In the genomic region with DNA sequence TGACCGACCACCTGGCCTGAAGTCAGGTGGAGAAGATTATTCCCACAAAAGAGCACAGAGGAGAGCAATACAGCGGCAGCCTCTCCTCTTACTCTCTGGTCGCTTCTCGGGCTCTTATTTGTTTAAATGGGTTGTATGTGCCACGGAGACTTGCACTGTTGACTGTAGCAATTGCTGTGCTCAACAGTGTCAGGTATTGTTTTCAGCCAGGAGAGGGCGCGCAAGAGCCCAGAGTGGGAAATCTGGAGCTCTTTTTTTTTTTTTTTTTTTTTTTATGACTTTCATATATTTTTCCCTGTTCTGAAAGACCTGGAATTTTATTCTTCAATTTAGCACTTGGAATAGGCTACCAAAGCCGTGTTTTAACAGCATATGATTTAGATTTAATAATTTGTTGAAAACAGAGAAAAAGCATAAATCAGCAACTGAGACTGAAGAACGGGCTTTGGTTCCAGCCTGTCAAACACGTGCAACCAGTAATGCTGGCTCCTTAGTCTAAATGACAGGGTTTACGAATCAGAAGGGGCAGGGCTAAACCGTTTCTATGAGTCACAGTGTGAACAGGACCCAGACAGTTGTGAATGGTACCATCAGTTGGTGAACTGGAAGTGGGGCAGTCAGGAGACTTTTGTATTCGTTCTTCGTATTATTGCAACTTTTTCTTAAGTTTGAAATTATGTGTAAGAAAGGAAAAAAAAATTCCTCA, we compare ENCODE assay signal across 8 mouse cellular contexts. TPM values are rescaled to one million over a fixed set of nuclear protein-coding genes. Genes with fewer than 3 reads are reported as not detected.
DNase-seq lines count a peak whose midpoint lies in the region; ATAC-seq and TF ChIP-seq lines count a peak whose summit lies in the region.

No protein-coding gene starts in this region.

- H3K4me3 ChIP-seq in heart, adult 2 months: no peak overlapping the region
- H3K4me3 ChIP-seq in heart, embryonic 10.5 days: no peak overlapping the region
- H3K4me3 ChIP-seq in hindbrain, postnatal 0 days (ENCODE audit: low read length): no peak overlapping the region
- H3K4me3 ChIP-seq in lung, postnatal 0 days (ENCODE audit: low read depth, low read length): no peak overlapping the region

- TF ChIP-seq CTCF in heart, adult 2 months (IDR thresholded peaks at IDR 0.05): peak; percentile 82
- peak; percentile 77 for TF ChIP-seq CTCF in hindbrain, postnatal 0 days (IDR thresholded peaks at IDR 0.05; ENCODE audit: low read depth)
- TF ChIP-seq CTCF in lung, postnatal 0 days (IDR thresholded peaks at IDR 0.05): peak; percentile 72

- no peak overlapping the region for H3K4me2 ChIP-seq in hindbrain, postnatal 0 days (ENCODE audit: low read depth, low read length)
- no peak overlapping the region for H3K4me2 ChIP-seq in lung, postnatal 0 days (replicated peaks; ENCODE audit: low read depth, low read length)

- no peaks in the 10 kb centered on the region for H3K9me3 ChIP-seq in heart, embryonic 10.5 days
- H3K9me3 ChIP-seq in hindbrain, postnatal 0 days (ENCODE audit: low read length): no peaks in the 10 kb centered on the region
- H3K9me3 ChIP-seq in lung, postnatal 0 days (ENCODE audit: low read length): no peaks in the 10 kb centered on the region

- no peaks in the 10 kb centered on the region for H3K4me1 ChIP-seq in heart, adult 2 months (ENCODE audit: control insufficient read depth, insufficient read depth, low read length)
- H3K4me1 ChIP-seq in heart, embryonic 10.5 days: no peaks in the 10 kb centered on the region
- no peaks in the 10 kb centered on the region for H3K4me1 ChIP-seq in hindbrain, postnatal 0 days (ENCODE audit: insufficient read depth, low read length)
- H3K4me1 ChIP-seq in lung, postnatal 0 days (ENCODE audit: insufficient read depth, low read depth, low read length): no peaks in the 10 kb centered on the region

- no peak for TF ChIP-seq EP300 in heart, adult 2 months (IDR thresholded peaks at IDR 0.05; ENCODE audit: insufficient read depth, low read depth, low read length)
- no peak for TF ChIP-seq EP300 in lung, postnatal 0 days (IDR thresholded peaks at IDR 0.05)

- 52% methylated on average over 14 of the region's 14 CpGs for WGBS in heart, adult 2 months
- WGBS in heart, embryonic 10.5 days: 55% methylated on average over 14 of the region's 14 CpGs
- 49% methylated on average over 14 of the region's 14 CpGs for WGBS in hindbrain, postnatal 0 days
- WGBS in lung, postnatal 0 days: 45% methylated on average over 14 of the region's 14 CpGs

- H3K27me3 ChIP-seq in heart, adult 2 months (ENCODE audit: control insufficient read depth, insufficient read depth, low read length): no peaks in the 10 kb centered on the region
- H3K27me3 ChIP-seq in heart, embryonic 10.5 days (ENCODE audit: insufficient read depth, poor library complexity, severe bottlenecking): no peaks in the 10 kb centered on the region
- no peaks in the 10 kb centered on the region for H3K27me3 ChIP-seq in hindbrain, postnatal 0 days (ENCODE audit: insufficient read depth, low read length)
- H3K27me3 ChIP-seq in lung, postnatal 0 days (replicated peaks; ENCODE audit: insufficient read depth, low read length): no peaks in the 10 kb centered on the region

- no peak overlapping the region for H3K9ac ChIP-seq in heart, adult 2 months (ENCODE audit: low read depth, low read length)
- no peak overlapping the region for H3K9ac ChIP-seq in hindbrain, postnatal 0 days (replicated peaks; ENCODE audit: low read length)
- H3K9ac ChIP-seq in lung, postnatal 0 days (replicated peaks; ENCODE audit: low read depth): no peak overlapping the region

- ATAC-seq in hindbrain, postnatal 0 days: no peak
- ATAC-seq in lung, postnatal 0 days: no peak

- TF ChIP-seq POLR2A in heart, adult 2 months (IDR thresholded peaks at IDR 0.05; ENCODE audit: insufficient read depth, low read depth, low read length): no peak

- intact Hi-C loops in heart, adult 2 months (cut with DNase I): loop anchor here (1.0 to 2.0 kb wide), 2 partner anchors 330 to 404 kb away; no protein-coding TSS in a partner anchor

- peak; percentile 31 to 65 for DNase-seq in heart, adult 2 months
- no peak for DNase-seq in heart, embryonic 10.5 days (ENCODE audit: low spot score)
- peak; percentile 82 for DNase-seq in urinary bladder, postnatal 14 days (ENCODE audit: low spot score)
- no peak for DNase-seq in urinary bladder, postnatal 10 days (ENCODE audit: low spot score)
- peak; percentile 82 to 90 for DNase-seq in cerebellum, postnatal 14 days
- peak; percentile 82 for DNase-seq in hindbrain, postnatal 0 days (ENCODE audit: low spot score)
- DNase-seq in lung, postnatal 0 days (ENCODE audit: low spot score): peak; percentile 49
- DNase-seq in thymus, postnatal 0 days (ENCODE audit: low spot score): peak; percentile 43

- H3K36me3 ChIP-seq in heart, adult 2 months (ENCODE audit: control insufficient read depth, insufficient read depth, low read length): no peaks in the 10 kb centered on the region
- H3K36me3 ChIP-seq in heart, embryonic 10.5 days: no peaks in the 10 kb centered on the region
- H3K36me3 ChIP-seq in hindbrain, postnatal 0 days (ENCODE audit: insufficient read depth, low read length): no peaks in the 10 kb centered on the region
- H3K36me3 ChIP-seq in lung, postnatal 0 days (ENCODE audit: insufficient read depth, low read length): no peaks in the 10 kb centered on the region

- no peaks in the 10 kb centered on the region for H3K79me2 ChIP-seq in heart, adult 2 months (replicated peaks; ENCODE audit: control insufficient read depth, insufficient read depth, low read length)

- no peak overlapping the region for H3K27ac ChIP-seq in heart, adult 2 months
- H3K27ac ChIP-seq in heart, embryonic 10.5 days: no peak overlapping the region
- H3K27ac ChIP-seq in hindbrain, postnatal 0 days: no peak overlapping the region
- H3K27ac ChIP-seq in lung, postnatal 0 days (ENCODE audit: low read length): no peak overlapping the region

RNA-seq across cellular contexts. Expression of a gene that starts 12.0 kb away (rescaled TPM):
- total RNA-seq in heart, adult 2 months (2021): 1 to 10 TPM in 1 of 2 experiments, under 1 TPM in 1; 0.96 to 1.0 TPM
- 1.4 and 2.0 TPM in 2 replicates for polyA plus RNA-seq in heart, adult 2 months (2012; rRNA removed)
- polyA plus RNA-seq in heart, embryonic 10.5 days (2016; fragmentation: Nextera tagmentation; extraction: Ambion mirVana): 9.4 and 23.6 TPM in 2 replicates
- 13.6 and 13.7 TPM in 2 replicates for total RNA-seq in hindbrain, postnatal 0 days (2014; rRNA removed)
- 3.7 and 3.9 TPM in 2 replicates for polyA plus RNA-seq in hindbrain, postnatal 0 days (2015; fragmentation: Nextera tagmentation; extraction: Ambion mirVana)
- 10.6 and 17.5 TPM in 2 replicates for polyA plus RNA-seq in lung, postnatal 0 days (2015; fragmentation: Nextera tagmentation; extraction: Ambion mirVana)
- 23.7 and 24.9 TPM in 2 replicates for polyA plus RNA-seq in thymus, postnatal 0 days (2015; fragmentation: Nextera tagmentation; extraction: Ambion mirVana)

RNA-seq across cellular contexts. Expression of a gene that starts 15.3 kb away (rescaled TPM):
- 10 to 100 TPM; 43.9 to 50.4 TPM for total RNA-seq in heart, adult 2 months (2021)
- 8.0 and 12.0 TPM in 2 replicates for polyA plus RNA-seq in heart, adult 2 months (2012; rRNA removed)
- 25.7 and 28.0 TPM in 2 replicates for polyA plus RNA-seq in heart, embryonic 10.5 days (2016; fragmentation: Nextera tagmentation; extraction: Ambion mirVana)
- 5.2 and 49.7 TPM in 2 replicates for total RNA-seq in hindbrain, postnatal 0 days (2014; rRNA removed)
- 36.3 and 38.1 TPM in 2 replicates for polyA plus RNA-seq in hindbrain, postnatal 0 days (2015; fragmentation: Nextera tagmentation; extraction: Ambion mirVana)
- polyA plus RNA-seq in lung, postnatal 0 days (2015; fragmentation: Nextera tagmentation; extraction: Ambion mirVana): 42.0 and 42.3 TPM in 2 replicates
- 39.7 and 40.3 TPM in 2 replicates for polyA plus RNA-seq in thymus, postnatal 0 days (2015; fragmentation: Nextera tagmentation; extraction: Ambion mirVana)

Comparison
In these comparisons a context has a peak if more than half of its experiments do, and no peak if none do; other contexts are left out.
1. DNase-seq: peak in heart, adult 2 months (2 of 2), urinary bladder, postnatal 14 days (single experiment), cerebellum, postnatal 14 days (2 of 2), hindbrain, postnatal 0 days (single experiment), lung, postnatal 0 days (single experiment) and thymus, postnatal 0 days (single experiment); none in heart, embryonic 10.5 days (single experiment) and urinary bladder, postnatal 10 days (single experiment).
2. Peak in every context shown above with its lines, with median percentiles within 50 percentile points of each other: CTCF ChIP-seq.